Mouse (Mus musculus): ENCODE results near the gene Frmd8.

Gene Frmd8

DNA sequence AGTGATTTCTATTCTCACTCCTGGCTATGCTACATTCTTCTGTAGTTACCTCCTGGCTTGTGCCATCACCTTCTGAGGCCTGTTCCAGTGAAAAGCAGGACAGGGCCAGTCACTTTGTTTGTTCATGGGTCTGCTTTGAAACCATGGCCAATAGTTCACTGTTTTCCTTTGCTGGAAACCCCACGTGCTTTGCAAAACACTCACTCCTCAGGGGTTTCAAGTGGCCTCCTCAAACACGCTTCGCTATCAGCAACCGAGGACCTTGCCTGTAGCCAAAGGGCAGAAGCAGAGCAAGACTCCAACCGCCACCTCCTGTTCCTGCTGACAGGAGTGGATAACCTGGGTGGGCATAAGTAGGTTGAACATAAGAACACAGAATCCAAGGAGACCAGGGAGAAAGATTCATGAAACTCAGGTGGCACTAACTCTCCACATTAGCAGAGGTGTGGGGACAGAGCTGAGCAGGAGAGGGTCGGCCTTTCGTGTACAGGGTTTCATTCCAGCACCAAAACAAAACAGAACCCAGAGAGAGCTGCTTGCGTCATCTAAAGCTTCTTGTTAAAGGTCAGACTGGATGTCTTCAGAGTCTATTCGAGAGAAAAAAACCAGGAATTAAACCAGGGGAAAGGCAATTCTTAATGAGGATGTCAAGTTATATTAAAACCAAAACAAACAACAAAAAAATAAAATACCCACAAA, 47.5 kb downstream of the Frmd8 start:
- CTCF ChIA-PET, result interaction anchor here (0.6 kb wide), 1 partner anchor 295 kb away, joined by 3 read pairs; no protein-coding TSS in a partner anchor

DNA sequence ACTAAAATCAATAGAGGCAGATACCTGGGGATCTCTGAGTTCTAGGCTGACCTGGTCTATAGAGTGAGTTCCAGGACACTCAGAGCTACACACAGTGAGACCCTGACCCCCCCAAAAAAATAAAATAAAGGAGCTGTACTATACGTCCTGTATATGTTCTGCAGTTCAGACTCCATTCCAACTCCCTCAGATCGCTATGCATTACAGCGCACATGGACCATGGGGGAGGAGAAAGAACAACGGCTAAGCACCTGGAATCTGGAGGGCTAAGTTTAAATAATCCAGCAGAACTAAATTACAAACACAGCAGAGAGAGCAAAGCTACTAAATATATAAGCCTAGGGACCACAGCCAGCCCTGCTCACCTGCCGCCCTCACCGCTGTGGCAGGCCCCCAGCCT, 48.0 kb downstream of the Frmd8 start:
- CTCF ChIA-PET, result no interaction called here

DNA sequence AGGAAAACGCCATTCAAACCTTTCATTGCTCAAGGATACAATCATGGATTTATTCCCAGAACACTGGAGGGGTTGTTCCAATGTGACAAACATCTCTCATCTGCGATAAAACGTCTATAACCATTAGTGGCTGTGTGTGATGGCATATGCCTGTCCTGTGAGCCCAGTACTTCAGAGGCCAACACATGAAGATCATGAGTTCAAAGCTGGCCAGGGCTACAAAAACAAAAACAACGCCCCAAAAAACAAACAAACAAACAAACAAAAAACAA, 48.4 kb downstream of the Frmd8 start:
- CTCF ChIA-PET, result no interaction called here

DNA sequence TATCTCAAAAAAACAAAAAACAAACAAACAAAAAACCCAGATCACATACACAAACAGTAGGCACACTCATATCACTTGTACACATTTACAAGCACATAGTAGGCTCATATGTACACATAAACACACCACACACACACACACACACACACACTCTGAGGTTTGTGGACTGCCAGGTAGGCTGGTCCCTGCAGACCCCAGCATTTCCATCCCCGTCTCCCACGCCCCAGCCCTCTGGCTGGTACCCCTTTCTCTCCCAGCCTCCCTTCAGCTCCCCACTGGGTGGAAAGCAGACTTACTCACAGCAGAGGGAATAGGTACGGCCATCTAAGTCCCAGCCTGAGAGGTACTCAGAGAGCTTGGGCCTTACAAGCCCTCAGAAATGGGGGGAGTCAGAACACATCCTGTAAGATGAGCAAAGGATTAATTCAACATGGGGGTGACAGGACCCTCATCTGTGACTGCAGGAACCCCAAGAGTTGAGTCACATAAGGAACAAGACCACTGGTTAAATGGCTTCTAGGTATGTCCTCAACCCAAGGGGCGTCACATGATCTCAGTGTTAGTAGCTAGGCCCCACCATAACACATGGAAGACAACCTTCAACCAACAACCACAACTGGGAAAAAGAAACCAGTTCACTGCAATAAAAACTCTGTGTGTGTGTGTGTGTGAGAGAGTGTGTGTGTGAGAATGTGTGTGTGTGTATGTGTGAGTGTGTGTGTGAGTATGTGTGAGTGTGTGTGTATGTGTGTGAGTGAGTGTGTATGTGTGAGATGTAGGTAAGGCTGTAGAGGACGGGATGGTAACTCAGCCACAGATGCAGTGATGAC, 49.0 kb downstream of the Frmd8 start:
- CTCF ChIA-PET, result no interaction called here

DNA sequence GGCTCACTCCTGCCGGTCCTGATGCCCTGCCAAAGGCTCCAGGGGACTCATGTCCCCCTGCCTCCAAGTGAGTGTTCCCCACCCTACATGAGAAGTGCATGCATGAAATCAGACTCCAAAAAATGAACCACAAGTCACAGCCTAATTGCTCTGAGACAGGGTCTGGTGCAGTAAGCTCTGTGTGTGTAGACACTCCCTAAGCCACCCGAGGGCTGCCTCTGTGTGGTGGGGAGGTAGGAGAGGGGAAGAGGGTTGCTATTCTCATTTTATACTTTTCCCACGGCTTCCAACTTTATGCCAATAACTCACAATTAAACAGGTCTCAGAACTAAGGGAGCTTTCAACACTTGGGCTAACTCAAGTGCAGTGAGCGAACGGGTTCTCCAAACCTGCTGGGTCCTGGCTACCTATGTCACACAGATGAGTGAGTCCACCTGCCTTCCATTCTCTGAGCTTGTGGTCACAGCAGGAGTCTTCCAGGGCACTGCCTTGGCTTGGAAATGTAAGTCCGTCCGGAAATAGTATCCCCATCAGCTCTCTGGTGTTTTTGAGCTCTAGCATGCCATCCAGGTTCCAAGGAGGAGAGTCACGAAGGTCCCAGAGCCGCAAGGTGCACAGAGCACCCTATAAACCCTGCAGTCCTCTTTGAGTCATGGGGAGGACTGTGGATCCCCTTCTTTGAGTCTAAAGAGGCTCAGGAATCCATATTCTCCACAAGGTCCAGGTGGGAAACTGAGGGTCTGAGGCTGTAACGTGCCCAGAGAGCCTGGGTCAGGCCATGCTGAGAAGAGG, 50.1 kb downstream of the Frmd8 start:
- CTCF ChIA-PET, result no interaction called here

DNA sequence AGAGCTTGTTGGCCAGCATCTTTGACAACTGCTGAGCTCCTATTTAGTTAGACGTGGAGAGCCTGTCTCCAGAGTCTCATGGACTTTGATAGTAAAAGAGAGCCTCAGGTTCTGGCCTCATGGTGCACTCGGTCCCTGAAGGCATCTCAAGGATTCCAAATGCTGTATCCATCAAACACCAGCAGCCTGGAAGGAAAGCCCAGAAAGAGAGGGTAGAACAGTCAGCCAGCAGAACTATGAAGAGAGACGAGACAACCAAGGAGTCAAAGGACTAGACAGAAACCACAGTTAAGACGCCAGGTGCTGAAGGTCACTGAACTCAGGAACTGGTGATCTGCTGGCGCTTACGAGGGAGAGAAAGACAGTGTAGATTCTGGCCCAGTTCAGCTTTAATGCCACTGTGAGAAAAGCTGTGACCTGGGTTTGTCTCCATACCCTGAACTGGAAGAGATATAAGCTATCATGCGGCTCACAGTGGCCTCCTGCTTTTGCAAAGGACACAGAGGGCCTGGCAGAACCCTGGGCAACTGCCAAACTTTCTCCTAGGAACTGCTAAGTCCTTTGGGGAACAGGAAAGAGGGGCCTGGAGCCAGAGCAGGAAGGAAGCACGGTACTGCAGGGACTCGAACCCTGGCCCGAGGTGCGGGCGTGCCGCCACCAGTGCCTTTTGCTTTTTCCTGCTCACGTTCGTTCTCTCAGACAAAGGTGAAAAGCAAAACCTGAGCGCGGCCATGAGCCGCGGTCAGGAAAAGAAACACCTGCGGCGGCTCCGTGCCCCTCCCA, 50.8 kb downstream of the Frmd8 start:
- CTCF ChIA-PET, result interaction anchor here (0.7 kb wide), 1 partner anchor 17 kb away, joined by 3 read pairs; no protein-coding TSS in a partner anchor

DNA sequence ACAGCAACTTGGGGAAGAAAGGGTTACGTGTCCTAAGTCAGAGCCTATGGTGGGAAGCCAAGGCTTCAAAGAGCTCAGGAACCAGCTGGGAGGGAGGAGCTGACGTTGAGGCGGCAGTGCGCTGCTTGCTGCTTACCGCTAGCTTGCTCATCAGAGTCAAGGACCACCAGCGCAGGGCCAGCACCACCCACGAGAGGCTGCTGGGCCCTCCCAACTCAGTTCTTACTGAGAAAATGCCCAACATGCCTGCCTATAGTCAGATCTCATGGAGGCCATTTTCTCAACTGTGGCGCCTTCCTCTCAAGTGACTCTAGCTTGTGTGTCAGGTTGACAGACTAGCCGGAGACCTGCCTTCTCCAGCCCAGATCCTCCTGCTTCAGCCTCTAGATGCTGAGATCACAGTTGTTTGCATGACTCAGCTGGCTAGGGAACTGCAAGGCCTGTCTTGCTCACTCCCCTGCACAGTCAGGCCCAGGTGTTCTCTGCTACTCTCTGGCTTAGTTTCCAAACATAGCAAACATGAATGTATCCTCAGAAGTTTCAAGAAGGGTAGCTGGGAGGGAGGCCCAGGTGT, 51.7 kb downstream of the Frmd8 start:
- CTCF ChIA-PET, result interaction anchor here (1.3 kb wide), 1 partner anchor 28 kb away, joined by 3 read pairs; no protein-coding TSS in a partner anchor

DNA sequence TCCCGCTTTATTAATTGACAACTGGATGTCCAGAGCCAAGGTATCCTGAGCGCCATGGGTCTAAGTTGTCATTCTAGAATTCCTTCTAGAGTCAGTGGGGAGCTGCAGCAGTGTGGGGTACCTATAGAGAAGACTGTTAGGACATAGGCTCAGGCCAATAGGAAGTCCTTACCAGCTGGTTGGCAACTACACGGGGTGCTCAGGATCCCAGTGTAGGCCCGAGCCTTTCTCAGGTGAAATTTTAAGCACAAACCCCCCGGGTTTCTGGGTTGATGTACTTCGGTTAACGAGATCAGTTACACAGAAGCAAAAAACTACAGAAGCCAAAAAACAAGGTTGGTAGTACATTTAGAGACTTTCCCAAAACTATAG, 52.3 kb downstream of the Frmd8 start:
- CTCF ChIA-PET, result interaction anchor here (1.3 kb wide), 2 partner anchors 18 to 28 kb away, joined by 3 to 16 read pairs; no protein-coding TSS in a partner anchor

DNA sequence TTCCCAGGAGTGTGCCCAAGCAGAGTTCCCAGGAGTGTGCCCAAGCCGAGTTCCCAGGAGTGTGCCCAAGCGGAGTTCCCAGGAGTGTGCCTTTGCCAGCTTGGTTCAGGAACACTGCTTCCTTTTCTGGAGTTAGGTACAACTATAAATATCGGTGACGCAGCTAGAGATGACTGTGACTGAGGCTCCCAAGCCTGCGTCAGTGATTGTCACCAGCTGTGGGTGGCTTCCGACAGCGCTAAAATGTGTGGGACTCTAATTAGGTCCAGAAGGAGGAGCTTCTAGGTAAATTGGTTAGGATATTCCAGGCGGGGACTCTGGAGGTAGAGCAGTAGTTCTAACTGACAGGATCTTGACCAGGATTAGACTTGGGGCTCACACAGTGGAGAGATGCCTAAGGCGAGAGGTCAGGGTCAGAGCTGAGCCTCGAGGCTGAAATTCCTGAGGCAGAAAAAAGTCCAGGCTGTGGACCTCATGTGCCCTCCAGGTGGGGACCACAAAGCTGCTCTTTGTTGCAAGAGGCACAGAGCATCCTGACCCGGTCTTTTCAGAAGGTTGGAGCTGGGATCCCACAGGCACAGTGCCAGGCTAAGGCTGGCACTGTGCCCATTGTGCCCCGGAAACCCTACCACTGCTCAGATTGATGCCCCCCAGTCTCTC, 52.8 kb downstream of the Frmd8 start:
- CTCF ChIA-PET, result interaction anchor here (1.3 kb wide), 2 partner anchors 19 to 29 kb away, joined by 3 to 16 read pairs; no protein-coding TSS in a partner anchor

DNA sequence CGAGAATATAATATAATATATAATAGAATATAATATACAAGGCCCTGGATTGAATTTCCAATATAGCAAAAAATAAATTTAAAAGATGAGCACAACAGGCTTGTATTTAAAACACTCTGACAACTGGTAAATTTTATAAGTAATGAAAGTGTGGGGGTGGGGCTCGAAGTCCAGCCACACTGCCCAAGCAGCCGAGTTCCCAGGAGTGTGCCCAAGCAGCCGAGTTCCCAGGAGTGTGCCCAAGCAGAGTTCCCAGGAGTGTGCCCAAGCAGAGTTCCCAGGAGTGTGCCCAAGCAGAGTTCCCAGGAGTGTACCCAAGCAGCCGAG, 53.3 kb downstream of the Frmd8 start:
- CTCF ChIA-PET, result interaction anchor here (1.3 kb wide), 1 partner anchor 19 kb away, joined by 16 read pairs; no protein-coding TSS in a partner anchor

DNA sequence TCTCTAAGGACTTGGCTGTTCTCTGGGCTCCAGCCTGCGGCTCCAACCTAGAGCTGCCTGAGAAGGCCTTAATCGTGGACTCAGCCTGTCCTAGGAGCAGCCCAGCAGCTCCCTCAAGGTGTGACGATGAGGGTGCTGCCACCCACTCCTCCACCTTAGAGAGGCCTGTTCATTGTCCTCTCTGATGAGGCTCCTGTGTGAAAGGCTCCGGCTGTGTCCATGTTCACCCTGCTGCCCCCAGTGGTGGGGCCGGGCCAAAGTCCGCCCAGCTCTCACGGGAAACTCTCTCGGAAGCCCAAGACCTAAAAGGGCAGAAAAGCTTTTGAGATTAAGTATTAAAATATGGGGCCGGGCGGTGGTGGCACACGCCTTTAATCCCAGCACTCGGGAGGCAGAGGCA, 55.5 kb downstream of the Frmd8 start:
- CTCF ChIA-PET, result interaction anchor here (0.7 kb wide), 1 partner anchor 31 kb away, joined by 3 read pairs; no protein-coding TSS in a partner anchor

DNA sequence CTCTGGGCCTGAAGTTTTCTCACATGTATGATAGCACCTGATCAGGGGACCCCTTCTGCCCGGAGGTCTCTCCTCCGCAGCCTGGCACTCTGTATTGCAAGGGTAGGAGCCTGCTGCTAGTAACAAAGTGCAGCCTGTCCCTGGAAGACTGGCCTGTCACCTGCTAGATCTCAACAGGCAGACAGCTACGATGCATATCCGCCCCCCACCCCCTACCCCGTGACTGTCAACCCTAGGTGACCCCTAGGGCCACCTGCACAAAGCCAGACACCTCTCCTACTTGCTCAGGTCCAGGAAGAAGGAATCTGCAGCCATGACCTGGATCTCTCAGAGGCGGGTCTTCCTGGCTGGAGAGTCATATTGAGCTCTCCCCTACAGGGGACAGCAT, 56.5 kb downstream of the Frmd8 start:
- CTCF ChIA-PET, result interaction anchor here (0.6 to 1.0 kb wide), 3 partner anchors 14 to 1934 kb away, joined by 3 to 10 read pairs (median 3); no protein-coding TSS in a partner anchor

DNA sequence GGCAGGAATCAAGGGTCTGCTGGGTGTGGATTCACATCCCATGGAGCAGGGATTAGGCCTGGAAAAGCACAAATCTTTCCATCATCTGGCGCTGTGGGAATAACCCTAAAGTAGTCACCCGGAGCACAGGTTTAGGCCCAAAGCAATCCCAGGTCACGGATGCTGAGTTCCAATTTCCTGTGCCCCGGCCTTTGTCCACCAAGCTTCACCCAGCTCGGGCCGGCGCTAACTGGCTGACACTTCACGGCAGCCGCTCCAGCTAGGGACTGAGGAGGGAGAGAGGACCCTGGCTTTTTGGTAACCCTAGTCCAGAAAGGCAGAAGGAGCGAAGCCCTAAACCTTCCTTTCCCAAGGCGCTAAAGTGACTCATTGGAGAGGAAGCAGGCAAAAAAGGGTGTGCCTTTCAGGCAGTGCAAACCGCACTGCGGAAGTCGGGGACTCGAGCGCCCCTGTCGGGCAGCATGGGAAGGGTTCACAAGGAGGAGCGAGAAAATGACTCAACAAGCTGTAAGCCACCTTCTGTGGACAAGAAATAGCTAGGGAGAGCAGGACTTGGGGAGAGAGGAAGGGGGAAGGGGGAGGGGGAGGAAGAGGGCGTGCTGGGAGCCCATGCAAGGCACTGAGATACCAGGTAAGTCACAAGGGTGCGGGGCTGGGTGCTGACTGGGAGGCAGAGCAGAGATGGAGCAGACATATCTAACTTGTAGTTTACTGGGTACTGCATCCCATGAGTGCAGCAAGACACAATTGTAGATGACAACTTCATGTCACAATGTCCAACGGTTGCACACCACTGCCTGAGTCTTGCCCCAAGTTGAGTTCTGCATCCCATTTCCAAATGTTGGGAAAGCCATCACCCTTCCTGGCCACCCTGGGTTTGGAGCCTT, 57.1 kb downstream of the Frmd8 start:
- CTCF ChIA-PET, result interaction anchor here (0.6 to 1.0 kb wide), 3 partner anchors 14 to 1934 kb away, joined by 3 to 10 read pairs (median 3); no protein-coding TSS in a partner anchor

DNA sequence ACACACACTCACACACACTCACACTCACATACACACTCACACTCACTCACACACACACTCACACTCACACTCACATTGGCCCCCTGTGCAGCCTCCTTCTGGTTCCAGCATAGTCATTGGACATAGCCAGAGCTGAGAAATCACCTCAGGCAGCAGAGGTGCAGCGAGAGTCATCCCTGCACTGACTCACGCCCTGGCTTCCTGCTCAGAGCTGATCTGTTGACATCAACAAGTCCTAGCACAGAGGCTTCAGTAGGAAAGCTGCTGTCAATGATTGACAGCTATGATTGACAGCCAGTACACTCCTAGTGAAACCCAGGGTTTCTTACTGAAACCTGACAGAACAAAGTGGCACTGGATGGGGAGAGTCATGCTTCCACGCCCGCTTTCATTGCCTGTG, 59.1 kb downstream of the Frmd8 start:
- CTCF ChIA-PET, result no interaction called here

DNA sequence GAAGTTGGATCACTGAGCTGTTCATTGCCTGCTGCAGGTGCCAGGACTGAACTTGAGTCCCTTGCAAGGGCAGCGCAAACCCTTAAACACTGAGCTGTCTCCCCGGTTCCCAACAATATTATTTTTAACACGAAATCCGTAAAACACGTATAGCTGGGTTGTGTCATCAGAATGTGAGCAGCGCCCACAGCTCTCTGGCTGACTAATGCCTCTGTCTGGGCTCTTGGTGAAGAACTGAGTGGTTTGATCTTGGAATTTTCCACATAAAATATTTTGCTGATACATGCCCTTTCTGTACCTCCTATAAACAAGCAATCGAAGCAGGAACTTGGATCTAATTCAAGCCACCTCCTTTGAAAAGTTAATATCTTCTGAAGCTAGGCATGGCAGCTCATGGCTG, 60.1 kb downstream of the Frmd8 start:
- CTCF ChIA-PET, result interaction anchor here (0.9 kb wide), 1 partner anchor 62 kb away, joined by 3 read pairs; no protein-coding TSS in a partner anchor

DNA sequence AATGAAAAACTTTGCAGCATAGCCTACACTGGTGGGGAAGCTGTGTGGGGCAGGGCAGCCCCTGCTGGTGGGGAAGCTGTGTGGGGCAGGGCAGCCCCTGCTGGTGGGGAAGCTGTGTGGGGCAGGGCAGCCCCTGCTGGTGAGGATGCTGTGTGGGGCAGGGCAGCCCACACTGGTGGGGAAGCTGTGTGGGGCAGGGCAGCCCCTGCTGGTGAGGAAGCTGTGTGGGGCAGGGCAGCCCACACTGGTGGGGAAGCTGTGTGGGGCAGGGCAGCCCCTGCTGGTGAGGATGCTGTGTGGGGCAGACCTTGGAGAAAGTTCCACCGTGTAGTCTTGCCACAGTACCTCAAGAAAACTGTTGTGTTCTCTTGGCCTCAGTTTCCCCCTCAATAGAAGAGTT, 61.0 kb downstream of the Frmd8 start:
- CTCF ChIA-PET, result interaction anchor here (1.1 kb wide), 1 partner anchor 14 kb away, joined by 3 read pairs; no protein-coding TSS in a partner anchor

DNA sequence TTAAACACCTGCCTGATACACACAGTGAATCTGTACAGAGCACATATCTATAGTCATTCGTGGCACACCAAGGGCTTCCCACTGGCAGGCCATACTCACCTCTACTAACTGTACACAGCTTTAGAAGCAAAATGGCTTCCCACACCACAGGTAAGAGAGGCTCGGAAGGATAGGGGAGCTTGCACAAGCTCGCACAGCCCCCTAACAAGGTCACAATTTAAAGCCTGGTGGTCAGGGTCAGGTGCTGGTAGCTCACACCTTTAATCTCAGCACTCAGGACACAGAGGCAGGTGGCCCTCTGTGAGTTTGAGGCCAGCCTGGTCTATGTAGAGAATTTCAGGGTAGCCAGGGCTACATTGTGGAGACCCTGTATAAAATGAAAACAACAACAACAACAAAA, 61.5 kb downstream of the Frmd8 start:
- CTCF ChIA-PET, result interaction anchor here (0.6 to 1.1 kb wide), 3 partner anchors 14 to 28 kb away, joined by 3 read pairs; no protein-coding TSS in a partner anchor

DNA sequence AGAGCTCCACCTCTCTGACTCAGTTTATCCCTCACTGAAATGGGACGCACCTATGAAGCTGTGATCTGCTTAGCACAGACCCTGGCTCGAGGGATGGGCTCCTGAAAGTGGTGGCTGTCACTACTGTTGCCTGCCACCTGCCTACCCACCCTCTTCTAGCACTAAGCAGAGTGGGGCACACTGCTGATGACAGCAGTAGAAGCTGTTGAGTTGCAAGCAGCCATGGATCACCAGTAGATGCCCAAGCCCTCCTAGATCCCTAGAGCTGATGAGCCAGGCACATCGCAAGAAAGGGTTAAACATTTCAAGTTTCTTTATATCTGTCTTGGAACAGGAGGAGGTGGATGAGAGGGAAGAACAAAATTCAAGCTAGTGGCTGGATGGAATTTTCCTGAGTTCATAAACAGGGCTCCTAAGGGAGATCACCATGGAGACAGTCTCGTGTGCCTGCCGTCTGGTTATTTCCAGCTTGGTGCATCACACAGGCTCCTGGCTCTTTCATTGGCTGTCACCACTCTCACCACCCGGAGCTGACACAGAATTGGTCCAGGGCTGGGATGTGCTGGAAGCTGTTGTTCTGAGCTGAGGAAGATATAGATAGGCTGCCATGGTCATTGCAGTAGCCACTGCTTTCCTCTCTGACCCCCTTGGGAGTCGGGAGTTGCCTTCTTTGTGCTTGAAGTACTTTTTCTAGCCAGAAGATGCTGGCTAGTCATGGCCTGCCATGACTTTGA, 63.1 kb downstream of the Frmd8 start:
- CTCF ChIA-PET, result interaction anchor here (0.6 kb wide), 2 partner anchors 44 to 264 kb away, joined by 3 to 5 read pairs; no protein-coding TSS in a partner anchor

All from spleen, embryonic (tissue).